Mouse (Mus musculus) erythroblast, embryonic 14.5 days (primary cell): ENCODE results near the gene Lhx1.

Experiments used
- GATA1 ChIP-seq: IDR thresholded peaks from 2 replicates; pipeline ENCODE4 v1.6.1; 2012; ENCODE audit warnings: low read length, inconsistent platforms, mixed read lengths
- TAL1 ChIP-seq: IDR thresholded peaks from 3 replicates; pipeline ENCODE4 v1.6.1; 2012; ENCODE audit warnings: low read length, inconsistent platforms, mixed read lengths

- TF ChIP-seq GATA1 (no peak), TAL1 (no peak)
Observed at GRCm38 (mm10) chr11:84512031-84512430, 13.3 kb downstream of the Lhx1 start.
